In genomic region chr9:61109519-61110285, GRCm38 (mm10) we compare ENCODE assay signal across 17 mouse cellular contexts.
"Had no signal": no experiment of that assay in that cellular context is flagged by ENCODE, and none has a peak within 500 bp of the region (broad histone marks: within the 10 kb centered on the region; RNA-seq: fewer than 3 reads in every experiment).

No protein-coding gene starts in this region.

- H3K27me3 ChIP-seq: liver, embryonic 13.5 days; midbrain, embryonic 15.5 days had no signal

- DNase-seq: kidney, adult 18-20 months; kidney, adult 9 months; kidney, postnatal 14 days; kidney, postnatal 4 days; liver, embryonic 13.5 days; lung, adult 2 months; lung, postnatal 14 days; lung, postnatal 4 days; retina, postnatal 1 day; spleen, adult 18-20 months; thymus, postnatal 4 days had no signal

- H3K4me1 ChIP-seq: liver, embryonic 13.5 days; stomach, embryonic 15.5 days had no signal

- H3K36me3 ChIP-seq: liver, embryonic 13.5 days; midbrain, embryonic 12.5 days; midbrain, embryonic 15.5 days; neural tube, embryonic 13.5 days; stomach, embryonic 15.5 days had no signal

- H3K27ac ChIP-seq: liver, embryonic 13.5 days; midbrain, embryonic 15.5 days; stomach, embryonic 15.5 days had no signal

- H3K4me3 ChIP-seq: liver, embryonic 13.5 days; midbrain, embryonic 12.5 days; midbrain, embryonic 15.5 days; myocyte; neural tube, embryonic 13.5 days; stomach, embryonic 15.5 days had no signal

- ATAC-seq: intestine, embryonic 16.5 days; midbrain, embryonic 15.5 days had no signal
